Mouse (Mus musculus): ENCODE data around the gene Cfap100.

Gene Cfap100

DNA sequence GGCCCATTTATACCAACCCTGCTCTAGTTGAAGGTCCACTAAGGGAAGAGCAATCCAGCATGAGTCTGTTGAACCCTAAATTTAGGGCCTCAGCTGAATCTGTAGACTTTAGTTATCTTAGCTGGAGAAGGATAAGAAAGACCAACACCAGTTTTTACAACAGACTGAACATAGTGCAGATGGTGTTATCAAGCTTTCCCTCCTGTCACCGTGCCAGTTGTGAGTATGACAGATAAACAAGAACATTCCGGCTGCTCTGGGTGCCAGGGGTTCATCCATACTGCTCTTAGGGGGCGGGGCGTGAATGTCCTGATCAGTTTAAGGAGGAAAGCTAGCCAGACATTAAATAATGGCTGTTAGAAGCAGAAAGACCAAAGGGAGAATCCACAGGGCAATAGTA is 54.0 kb downstream of the Cfap100 start:
- DNase-seq: no peak

DNA sequence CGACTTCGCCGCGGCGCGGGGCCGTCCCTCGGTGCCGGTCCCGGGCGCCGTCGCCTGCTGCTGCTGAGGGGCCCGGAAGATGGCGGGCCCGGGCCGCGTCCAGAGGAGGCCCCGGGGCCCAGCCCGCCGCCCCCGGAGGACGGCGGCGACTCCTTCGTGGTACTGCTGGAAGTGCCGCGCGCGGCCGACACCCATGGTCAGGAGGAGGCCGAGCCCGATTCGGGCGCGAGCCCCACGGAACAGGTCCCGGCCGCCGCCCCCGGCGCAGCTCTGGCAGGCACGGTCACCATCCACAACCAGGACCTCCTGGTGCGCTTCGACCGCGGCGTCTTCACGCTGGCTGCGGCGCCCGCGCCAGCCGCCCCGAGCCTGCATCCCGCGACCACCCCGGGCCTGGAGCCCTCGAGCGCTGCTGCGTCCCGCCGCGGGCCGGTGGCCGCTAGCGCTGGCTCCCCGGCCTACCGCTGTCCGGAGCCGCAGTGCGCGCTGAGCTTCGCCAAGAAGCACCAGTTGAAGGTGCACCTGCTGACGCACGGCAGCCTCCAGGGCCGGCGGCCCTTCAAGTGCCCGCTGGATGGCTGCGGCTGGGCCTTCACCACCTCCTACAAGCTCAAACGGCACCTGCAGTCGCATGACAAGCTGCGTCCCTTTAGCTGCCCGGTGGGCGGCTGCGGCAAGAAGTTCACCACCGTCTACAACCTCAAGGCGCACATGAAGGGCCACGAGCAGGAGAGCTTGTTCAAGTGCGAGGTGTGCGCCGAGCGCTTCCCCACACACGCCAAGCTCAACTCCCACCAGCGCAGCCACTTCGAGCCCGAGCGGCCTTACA is 58.7 kb downstream of the Cfap100 start:
- peak; percentile 56 for DNase-seq

DNA sequence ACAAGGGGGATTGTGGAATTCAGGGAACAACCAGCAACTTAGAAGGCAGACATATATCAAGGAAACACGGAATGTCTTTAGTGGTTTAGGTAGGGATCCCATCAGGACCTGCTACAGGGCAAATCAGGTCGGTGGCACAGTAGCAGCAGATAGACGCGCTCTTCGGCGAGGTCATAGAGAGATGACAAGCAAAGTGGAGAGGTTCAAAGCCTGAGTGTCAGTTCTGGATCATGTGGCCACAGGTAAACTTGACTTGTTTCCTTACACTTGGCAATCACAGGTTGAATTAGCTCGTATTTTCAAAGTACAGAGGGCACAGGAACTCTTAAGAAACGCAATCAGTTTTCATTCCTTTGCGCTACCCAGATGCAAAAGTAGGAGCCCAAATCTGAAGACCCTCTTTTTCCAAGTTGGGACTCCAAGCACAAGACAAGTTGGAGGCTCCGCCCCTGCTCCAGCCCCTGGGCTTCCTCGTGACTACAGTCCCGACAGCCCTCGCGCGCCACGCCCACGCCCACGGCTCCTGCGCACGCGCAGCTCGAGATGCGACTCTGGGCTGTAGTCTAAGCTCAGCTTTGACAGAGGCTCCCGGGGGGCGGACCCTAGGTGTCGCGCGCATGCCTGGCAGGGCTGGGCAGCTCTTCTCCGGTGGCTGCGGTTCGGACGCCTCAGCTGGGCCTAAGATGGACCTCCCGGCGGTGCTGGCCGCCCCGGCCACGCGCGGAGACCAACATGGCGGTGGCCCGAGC is 59.4 kb downstream of the Cfap100 start, which contains the start of gene Zxdc:
Zxdc (plus strand) TSS at position 517 of the 749 bp plus-strand sequence.
- DNase-seq: peak; percentile 99

DNA sequence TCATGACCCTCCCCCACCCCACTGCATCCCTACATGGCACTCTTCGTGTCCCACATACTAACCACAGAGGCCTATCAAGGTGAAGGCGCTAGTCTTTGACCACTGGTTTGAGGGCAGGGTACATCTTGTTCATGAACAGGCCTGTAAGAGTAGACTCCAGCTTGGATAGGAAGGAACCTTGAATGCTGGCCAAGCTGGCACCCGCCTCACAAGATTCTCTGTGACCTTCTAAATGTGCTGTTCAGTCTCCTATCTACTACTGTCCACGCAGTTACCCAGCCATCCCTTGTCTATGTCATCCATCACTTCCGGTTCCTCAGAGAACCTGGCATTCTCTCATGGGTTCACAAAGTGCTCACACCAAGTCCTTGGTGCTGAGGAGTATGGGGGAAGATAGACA is 65.3 kb downstream of the Cfap100 start:
- DNase-seq: no peak

DNA sequence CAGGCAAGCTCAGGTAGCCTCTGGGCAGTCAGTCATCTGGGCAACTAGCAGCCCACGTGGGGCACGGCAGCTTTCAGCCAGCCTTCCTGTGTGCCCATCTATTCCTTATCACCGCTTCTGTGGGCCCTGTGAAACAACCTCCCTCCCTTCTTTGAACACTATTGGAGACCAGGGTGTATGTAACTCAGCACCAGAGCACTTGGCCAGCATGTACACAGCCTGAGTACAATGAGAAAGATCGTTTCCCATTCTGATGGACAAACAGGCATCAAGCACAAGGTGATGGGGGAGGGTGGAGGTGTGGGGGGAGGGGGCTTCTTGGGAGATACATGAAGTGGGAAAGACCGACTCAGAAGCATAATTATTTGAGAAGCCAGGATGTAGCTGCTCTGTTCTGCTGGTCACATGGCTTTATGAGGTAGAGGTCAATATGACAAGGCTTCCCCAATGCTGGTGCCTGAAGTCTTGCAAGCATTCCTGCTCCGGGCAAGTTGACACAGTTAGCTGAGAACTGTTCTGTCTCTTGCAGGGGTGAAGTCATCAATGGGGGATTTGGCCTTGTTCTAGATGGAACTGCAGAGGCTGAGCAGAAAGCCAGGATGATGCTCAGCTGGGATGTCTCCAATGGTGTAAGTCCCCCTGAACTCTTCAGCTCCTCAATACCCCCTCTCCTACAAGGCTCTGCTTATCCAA is 67.5 kb downstream of the Cfap100 start:
- no peak for DNase-seq

DNA sequence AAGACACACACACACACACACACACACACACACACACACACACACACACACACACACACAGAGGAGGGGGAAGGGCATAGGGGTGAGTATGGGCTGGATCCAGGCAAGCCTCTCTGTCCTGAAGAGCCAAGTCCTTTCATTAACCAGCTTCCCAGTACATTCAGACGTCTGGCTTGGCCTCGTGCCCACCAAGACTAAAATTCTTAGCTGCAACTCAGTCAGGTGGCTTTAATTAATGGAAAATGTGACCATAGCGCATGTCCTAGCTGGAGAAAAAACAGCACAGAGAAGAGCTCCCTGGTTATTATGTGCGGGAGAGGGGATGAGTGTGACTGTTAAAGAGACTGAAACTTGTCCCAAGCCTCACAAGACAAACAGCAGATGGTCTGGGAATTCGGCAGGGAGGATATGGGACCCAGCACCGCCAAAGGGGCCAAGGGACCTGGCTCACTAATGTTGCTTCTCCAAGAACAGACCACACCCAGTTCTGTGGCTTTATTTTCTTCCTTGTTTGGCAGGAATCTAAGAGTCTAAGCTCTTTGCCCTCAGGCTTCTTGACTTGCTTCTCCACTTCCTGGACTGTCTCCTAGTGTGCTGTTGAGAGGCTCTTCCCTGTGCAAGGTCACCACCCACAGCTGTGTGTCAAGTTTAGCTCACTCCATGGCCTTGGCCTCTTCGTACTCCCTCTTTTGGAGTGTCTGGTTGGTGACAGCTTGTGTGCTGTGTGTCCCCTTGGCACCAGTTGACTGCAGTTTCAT is 68.4 kb downstream of the Cfap100 start:
- DNase-seq: no peak

DNA sequence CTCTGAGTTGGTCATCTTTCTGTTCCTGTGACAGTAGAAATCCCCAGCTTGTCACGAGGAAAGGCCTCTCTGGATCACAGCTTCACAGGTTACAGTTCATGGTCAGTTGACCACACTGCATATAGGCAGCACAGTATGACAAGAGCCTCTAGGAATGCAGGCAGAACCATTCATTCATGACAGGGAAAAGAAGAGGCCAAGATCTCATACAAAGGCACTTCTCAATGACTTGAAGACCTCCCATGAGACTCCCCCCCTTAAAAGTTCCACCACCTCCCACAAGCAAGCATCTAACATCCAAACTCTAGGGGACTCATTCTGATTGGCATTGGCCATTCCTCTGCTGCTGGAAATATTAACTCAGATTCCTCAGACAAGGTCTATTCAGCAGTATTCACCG is 69.2 kb downstream of the Cfap100 start:
- DNase-seq: no peak

DNA sequence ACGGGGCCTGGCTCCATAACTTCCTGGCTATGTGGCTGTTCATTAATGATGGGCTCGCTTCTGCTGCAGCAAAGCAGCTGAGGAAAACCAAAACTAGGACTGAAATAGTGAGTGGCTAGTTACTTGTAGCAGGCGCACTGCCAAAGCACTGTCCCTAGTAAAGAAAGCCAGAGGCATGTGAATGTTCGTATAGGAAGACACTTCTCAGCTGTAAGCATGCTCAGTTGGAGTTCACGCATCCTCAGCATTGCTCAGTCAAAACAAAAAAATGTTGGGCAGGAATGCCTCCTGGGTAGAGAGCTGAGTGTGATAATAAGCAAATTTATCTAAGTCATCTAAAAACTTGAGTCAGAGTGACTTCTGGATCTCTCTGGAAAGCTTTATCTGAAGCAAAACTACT is 70.5 kb downstream of the Cfap100 start:
- DNase-seq: no peak
